Mouse (Mus musculus): ENCODE results near the gene Ggt1. TPM values are rescaled to one million over a fixed set of nuclear protein-coding genes. Genes with fewer than 3 reads are reported as not detected.
A peak's percentile ranks its signal among the peaks of the same experiment; 100 is the strongest.
"Not testable (repeated sequence)": the region's sequence is repeated elsewhere in the genome, so short reads cannot be mapped to it uniquely, and the experiment has no call there.

Ggt1 gene
- total RNA-seq, 2 experiments from 2014 or later, result 0.33 TPM; not detected in 1

DNA sequence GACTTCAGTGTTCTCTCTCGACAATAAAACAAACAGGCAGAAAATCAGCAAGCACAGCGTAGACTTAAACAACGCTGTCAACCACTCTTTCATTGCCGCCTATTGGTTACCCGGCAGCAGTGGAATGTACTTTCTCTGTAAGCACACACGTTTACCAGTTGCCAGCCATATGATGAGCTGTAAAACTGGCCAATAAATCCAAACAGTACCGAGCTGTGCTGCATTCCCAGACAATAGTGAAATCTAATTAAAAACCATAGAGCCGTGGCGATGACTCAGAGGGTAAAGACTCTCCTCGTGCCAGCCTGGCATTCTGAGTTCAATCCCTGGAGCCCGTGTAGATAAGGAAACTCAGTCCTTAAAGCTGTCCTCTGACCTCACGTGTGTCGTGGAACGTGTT is 12.9 kb upstream of the Ggt1 start:
- no peak for DNase-seq
- intact Hi-C loops (cut with DNase I), result no loop called here

DNA sequence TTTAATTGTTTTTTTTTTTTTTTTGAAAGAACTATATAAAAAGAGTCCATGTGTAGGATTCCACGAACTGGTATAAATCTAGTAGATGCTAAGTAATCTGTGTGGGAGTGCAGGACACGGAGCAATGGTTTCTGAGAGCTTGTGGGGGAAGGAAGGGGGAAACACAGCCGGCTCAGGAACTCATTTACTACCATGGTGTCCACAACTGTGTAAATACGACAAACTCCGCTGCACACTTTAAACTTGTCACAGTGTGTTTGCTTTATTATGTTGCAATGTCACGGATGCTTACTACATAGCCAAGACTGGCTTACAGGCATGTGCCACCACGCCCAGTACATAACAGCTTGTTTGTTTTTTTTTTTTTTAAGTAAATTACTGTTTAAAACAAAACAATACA is 11.5 kb upstream of the Ggt1 start:
- intact Hi-C loops (cut with DNase I), result no loop called here
- no peak for DNase-seq

DNA sequence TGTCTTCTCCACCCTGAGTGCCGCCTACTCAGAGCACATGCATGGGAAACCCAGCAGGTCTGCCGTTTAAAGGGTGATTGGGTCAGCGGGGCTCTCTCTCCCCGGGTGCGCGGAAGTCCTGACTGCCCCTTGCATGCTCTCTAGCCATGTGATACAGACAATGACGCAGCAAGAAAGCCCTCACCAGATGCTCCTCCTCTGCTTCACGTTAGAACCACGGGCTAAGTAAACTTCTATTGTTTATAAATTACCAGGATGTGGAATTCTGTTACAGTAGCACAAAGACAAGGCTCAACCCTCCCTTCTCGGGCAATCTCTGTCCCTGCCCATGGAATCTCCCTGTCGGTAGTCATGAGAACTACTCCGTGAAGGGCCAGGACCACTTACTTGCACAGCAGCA is 10.2 kb upstream of the Ggt1 start:
- intact Hi-C loops (cut with DNase I), result no loop called here

DNA sequence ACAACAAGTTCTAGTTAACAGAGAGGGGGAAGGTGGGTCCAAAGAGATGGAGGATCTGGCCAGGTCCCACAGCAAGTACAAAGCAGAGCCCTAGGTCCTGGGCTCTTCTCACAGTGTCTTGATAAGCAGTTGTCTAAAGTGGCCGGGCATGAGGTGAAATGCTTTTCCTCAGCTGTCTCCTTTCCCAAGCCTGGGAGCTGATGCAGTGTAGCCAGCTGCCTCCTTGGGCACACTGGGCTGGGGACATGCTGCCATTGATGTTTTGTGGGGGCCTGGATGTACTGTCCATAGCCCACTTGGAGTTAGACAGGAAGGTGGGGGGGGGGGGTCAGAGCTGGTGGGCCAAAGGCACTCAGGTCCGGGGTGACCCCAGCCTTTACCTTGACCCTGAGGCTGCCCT is 9.3 kb upstream of the Ggt1 start:
- intact Hi-C loops (cut with DNase I), result no loop called here
- no peak for DNase-seq

More for the DNA sequence above, 10.2 kb upstream of the Ggt1 start:
- no peak for DNase-seq

DNA sequence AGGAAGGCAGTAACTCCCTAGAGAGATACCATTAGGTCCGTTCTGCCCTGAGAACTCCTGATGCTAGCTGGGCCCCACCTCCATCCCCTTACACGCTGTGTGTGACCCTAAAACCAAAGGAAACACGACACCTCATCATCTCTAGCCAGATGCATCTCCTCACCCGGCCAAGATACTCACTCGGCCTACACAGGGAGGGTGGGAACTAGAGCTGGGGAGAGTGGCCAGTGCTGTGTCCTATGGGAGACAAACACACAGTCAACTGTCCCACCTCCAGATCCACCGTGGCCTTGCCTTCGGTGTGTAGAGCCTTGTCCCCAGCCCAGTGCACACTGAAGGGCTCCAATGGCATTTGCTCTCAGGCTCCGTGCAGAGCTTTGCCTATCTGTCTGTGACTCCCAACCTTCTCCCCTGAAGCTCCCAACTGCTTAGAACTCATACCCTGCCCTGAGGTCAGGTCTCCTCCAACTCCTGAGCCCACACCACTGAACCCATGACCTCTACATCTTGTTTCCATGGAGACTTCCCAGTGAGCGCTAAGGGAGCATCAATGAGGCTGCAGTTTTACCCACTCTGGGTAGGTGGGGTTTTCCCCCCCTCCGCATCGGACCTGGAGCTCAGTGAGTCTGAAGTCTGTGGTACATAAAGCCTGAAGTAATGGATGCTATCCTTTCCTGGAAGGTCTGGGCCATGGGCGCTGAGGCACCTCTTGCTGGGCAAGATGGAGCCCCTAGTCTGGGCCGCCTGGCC is 8.5 kb upstream of the Ggt1 start:
- no peak for DNase-seq

DNA sequence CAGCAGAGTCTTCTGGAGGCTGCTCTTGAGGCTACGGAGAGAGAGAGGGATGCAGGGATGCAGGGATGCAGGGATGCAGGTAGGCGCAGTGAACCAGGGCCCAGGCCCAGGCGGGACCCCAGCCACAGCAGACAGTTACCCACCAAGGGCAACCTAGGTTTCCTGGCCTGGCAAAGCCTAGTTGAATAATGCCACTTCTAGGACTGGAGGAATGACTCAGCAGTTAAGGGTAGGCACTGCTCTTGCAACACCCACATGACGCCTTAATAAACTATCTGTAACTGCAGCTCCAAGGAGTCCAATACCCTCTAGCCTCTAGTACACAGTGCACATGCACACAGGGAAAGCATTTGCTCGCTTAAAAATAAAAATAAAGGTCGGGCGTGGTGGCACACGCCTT is 7.3 kb upstream of the Ggt1 start:
- DNase-seq, result no peak
- intact Hi-C loops (cut with DNase I), result no loop called here

More for the DNA sequence above, 8.5 kb upstream of the Ggt1 start:
- intact Hi-C loops (cut with DNase I), result no loop called here

DNA sequence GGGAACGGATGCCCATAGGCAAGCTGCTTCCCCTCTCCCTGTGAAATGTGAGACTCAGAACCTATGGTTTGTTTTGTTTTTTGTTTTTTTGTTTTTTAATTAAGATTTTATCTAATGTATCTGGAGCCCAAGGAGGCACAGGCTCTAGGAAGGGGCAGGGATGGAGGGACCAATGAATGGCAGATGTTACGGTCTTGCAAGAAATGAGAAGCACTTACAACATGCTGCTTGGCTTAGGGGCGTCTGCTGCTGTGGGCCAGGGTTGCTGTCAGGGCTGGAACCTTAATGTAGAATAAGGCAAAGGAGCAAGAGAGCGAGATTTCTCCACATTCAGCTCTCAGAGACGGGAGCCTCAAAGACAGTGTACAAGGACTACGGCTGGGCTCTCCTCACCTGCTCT is 5.8 kb upstream of the Ggt1 start:
- DNase-seq, result no peak
- intact Hi-C loops (cut with DNase I), result no loop called here

DNA sequence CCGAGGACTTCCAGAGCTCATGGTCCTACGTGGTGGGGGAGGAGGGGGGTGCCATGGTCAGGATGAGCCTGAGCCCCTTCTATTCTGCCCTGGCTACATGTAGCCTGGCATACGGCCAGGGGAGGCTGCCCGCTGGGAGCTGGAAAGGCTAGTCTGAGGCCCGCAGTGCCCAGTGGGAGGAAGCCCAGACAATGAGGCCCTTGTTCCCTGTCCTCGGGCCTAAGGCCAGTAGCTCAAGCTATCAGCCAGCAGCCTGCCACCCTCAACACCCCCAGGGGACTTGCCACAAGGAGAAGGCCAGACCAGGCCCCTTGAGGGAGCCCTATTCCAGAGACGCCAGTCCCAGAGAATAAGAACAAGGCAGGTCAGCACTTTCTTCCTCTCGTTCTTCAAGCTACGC is 5.4 kb upstream of the Ggt1 start:
- intact Hi-C loops (cut with DNase I), result no loop called here
- no peak for DNase-seq

DNA sequence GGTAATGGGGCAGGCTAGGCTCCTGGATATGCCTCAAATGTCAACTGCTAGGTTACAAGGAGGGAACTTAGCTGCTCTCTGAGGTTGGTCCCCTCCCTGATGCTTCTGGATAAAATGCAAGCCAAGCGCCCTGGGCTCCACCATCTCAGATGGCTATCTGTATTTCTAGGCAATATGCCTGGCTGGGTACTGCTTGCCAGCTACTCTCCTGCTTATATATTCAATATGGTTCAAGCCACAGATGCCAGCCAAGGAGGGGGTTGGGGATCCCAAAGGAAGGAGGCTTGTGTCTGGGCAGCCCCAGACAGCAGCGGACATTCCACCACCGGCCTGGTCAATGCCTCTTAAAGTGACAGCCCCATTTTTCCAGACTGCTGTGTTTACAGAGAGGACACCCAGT is 2.9 kb upstream of the Ggt1 start:
- no peak for DNase-seq
- intact Hi-C loops (cut with DNase I), result no loop called here

DNA sequence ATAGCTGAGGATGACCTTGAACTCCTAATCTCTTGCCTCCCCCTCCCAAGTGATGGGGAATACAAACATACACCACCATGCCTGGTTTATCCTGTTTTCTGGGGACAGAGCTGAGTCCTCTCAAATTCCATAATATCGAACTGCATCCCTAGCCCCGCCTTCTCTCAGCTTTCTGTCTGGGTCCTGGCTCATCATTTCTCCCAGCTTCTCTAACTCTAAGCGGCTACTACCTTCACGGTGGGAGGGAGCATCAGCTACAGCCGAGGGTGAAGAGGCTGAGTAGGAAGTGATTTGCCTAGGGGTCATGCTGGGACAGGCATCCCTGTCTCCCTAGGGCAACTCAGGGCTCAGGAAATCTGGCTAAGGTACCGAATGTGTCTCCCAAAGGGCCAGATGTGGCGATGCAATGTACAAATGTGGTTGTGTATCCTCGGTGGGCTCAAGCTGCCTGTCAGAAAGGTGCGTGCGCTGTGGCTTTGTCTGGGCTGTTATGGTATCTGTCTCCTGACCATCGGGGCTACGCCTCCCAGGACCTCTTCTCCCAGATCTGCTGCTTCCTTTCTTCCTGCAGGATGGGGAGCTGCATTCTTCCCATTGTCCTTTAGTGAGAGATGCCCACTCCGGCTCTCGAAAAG is 2.2 kb upstream of the Ggt1 start:
- intact Hi-C loops (cut with DNase I), result no loop called here
- no peak for DNase-seq

DNA sequence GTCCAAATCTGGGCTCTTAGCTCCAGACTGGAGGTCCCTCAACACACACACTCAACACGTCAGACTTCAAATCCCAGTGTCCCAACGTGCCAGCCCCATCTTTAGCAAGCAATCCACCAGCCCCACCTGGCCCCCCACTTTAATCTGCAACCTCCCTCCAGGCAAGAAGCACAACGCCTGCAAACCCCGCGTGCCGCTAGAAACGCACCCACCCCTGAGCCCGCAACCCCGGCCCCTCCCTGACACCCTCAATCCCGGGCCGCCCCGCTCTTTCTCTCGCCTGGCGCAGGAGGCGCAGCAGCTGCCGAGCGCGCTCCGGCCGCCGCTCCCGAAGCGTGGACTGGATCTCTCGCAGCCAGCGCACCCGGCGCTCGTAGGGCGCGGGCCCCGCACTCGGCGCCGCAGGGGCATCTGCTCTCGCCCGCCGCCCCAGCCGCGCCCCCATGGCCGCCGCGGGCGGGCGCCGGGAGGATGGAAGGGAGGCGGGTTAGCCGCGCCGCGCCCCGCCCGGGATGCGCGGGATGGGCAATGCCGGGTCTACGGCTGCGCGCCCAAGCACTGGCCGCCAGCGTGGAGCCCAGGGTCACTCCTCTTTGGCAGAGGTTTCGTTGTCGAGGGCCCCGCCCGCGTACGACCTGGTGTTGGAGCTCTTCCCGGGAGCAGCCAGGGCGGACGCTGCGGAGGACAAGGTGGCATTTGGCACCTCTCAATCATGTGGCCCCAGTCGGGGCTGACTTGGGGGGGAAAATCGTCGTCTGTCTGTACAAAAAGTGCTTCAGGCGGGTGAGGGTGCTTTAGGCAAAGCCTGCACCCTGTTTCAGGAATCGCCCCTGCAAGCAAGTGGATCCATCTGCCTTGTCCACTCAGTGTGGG is 1.5 kb upstream of the Ggt1 start, which contains the start of gene Lrrc75b:
Gene Lrrc75b (minus strand): TSS at position 655 of the 873 bp plus-strand sequence.
- intact Hi-C loops (cut with DNase I), result no loop called here
- DNase-seq, result peak; percentile 48 to 53

DNA sequence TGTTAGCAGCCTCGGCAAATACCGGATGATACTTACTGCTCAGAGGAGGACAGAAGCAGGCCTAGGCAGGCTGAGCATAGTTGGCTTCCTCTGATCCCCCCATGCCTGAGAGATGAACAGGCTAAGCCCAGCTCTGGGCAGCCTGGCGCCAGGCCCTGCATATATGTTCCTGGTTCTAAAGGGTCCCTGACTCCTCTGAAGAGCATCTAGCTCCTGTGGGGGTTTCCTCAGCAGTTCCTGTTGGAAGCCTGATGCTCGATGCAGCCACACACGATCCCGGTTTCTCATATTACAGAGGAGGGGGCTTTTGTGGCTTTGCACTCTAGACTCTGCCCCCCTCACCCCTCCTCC is 880 bp upstream of the Ggt1 start:
- intact Hi-C loops (cut with DNase I), result no loop called here
- no peak for DNase-seq

DNA sequence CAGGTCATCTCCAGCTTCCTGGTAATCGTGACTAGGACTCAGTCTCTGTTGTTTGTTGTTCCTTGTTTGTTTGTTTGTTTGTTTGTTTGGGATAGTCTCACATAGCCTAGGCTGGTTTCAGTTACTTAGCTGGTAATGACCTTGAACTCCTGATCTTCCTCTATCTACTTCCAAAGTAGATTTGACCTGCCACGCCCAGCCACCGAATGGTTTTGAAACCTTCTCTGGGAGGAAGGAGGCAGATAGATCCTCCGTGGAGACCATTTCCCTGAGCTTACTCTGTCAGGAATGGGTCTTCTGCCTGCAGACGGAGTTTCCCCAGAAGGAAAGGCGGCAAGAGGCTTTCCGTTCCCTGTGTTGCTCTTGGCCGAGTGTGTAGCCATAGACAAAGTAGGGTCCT is 1.2 kb downstream of the Ggt1 start:
- intact Hi-C loops (cut with DNase I), result no loop called here
- DNase-seq, result no peak

DNA sequence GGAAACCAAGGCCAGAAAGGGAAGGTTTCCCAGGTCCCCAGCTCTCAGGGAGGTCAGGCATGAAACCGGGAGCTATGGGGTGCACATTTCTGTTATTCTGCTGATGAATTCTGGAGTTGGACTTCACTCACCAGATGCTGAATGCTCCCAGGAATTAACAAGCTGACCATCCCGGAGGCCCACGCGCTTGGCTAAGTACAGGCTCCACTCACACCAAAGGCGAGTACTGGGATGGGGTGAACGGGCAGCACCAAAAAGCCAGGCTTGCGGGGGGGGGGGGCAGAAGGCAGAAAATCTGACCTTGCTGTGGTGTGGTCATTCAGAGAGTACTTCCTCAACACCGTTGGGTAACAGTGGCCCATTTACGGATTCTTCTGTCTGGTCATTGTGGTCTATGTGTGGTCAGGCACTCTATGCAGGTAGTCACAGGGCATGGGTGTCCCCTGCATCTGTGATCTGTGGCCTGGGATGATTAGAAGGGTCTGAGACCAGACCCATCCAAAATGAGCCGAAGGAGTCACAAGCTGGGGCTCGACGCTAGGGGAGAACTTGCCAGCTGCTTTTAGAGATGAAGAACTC is 3.4 kb downstream of the Ggt1 start:
- intact Hi-C loops (cut with DNase I), result no loop called here
- no peak for DNase-seq

DNA sequence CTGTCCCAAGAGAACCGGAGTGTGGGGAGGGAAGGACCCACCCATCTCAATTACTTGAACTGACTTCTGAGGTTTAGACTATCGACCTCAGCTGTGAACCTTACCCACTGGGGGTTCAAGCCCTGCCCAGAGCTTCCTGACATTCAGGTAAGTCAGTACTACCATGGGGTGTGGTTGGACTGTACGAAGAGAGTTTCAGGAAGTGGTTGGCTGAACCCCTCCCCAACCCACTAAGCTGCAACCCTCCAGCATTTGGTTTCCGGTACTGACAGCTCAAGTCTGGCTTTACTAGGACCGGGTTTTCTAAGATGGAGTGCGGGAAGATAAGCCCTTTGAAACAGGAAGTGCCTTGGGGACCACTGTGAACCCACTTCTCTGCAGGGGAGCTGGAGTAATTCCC is 4.0 kb downstream of the Ggt1 start:
- intact Hi-C loops (cut with DNase I), result no loop called here
- DNase-seq, result no peak

DNA sequence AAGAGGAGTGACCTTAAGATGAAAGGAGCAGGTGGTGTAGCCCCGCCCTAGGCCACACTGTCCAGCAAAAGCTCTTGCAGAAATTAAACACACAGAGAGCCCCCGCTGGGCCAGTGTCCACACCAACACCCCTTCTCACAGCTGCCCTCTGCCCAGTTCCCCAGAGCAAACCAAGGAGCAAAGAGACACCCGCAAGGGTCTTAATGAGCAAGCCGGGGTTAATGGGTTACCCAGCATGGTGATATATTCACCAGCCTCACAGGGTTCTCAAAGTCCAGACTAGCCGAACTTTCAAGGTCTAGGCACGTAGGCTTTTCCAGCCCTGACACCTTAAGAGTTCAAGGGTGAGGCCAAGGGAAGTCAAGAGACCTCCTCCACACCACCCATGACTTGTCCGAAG is 4.5 kb downstream of the Ggt1 start:
- intact Hi-C loops (cut with DNase I), result no loop called here
- DNase-seq, result no peak

DNA sequence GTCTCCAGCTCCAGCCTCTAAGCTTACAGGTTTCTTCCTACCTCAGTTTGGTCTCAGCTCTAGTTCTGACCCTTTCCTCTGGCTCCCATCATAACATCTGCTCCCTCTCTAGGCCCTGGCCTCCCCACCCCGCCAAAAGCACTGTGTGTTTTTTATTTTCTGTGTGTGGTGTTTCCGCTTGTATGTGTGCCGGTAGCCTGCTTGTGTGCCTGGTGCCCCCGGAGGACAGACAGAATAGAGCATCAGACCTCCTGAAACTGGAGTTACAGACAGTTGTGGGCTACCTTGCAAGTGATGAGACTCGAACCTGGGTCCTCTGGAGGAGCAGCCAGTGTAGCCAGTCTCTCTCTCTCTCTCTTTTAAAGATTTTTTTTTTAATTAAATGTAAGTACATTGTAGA is 4.9 kb downstream of the Ggt1 start:
- intact Hi-C loops (cut with DNase I), result no loop called here
- DNase-seq, result no peak

DNA sequence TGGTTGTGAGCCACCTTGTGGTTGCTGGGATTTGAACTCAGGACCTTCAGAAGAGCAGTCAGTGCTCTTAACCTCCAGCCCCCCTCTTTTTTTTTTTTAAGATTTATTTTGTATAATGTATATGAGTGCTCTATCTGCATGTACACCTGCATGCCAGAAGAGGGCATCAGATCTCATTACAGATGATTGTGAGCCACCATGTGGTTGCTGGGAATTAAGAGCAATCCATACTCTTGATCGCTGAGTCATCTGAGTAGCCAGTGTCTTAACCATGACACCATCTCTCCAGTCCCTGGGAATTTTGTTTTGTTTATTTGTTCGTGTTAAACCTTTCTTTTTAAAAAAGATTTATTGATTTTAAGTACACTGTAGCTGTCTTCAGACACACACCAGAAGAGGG is 5.4 kb downstream of the Ggt1 start:
- intact Hi-C loops (cut with DNase I); DNase-seq: not testable (repeated sequence)

DNA sequence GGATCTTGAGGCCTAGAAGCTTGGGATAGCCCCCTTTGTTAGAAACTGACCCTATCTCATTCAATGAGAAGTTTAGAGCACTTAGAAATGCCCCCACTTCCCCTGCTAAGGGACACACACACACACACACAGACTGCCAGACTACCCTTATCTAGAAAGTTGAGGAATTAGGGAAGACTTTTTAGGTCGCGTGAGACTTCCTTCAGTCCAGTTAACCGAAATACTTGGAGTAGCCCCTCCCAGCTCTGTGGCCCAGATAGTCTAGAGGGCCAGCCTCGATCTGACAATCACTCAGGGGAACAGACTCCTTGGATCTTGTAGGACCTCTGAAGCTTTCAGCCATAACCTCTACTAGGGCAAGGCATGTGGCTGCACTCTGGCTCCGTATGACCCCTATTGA is 6.6 kb downstream of the Ggt1 start:
- intact Hi-C loops (cut with DNase I), result no loop called here

DNA sequence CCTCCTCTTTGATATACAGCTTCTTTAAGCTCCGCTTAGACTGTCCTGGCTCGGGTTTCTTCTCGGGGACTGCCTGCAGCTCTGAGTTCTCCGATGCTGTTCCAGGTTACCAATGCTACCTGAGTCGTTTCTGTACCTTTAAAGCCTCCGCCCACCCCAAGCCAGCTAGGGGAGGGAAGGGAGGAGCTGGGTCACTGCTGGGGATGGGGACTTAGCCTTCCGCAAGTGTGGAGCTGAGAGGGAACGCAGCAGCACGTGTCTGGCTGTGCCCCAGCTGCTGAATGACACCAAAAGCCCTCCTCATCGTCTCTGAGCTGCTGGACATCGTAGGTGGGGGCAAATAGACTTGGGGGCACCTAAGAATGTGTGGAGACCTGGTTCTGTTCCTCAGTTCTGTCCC is 7.0 kb downstream of the Ggt1 start:
- intact Hi-C loops (cut with DNase I), result no loop called here
- DNase-seq, result no peak

More for the DNA sequence above, 6.6 kb downstream of the Ggt1 start:
- peak in 1 of 2 experiments; percentile 1 for DNase-seq

DNA sequence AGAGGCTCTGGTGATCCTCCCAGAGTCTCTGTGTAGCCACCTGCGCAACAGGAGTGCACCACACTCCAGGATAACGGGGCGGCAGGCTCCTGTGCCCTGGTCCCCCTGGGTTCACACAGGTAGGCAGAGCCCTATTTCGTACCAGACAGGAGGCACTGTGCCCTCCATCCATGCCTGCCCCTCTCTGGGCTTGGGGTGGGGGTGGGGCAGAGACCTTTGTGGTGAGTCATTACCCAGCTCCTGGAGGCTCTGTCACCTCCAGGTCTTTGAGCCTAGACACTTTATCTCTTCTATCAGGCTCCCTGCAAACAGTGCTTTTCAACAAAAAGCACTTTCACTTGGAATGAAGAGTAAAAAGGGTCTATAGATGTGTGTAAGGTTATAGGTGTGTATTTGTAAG is 7.4 kb downstream of the Ggt1 start:
- intact Hi-C loops (cut with DNase I), result no loop called here
- no peak for DNase-seq
